Mouse (Mus musculus): ENCODE measurements around the gene Palm2. TPM values are rescaled to one million over a fixed set of nuclear protein-coding genes. Genes with fewer than 3 reads are reported as not detected.
"Not testable (repeated sequence)": the region's sequence is repeated elsewhere in the genome, so short reads cannot be mapped to it uniquely, and the experiment has no call there.

Gene Palm2
- polyA plus RNA-seq (2012; rRNA removed) = 14.1 and 14.8 TPM in 2 replicates

GRCm38 (mm10) chr4:57433941-57434704 is at the start of gene Palm2:
Palm2 (plus strand) TSS chr4:57434247.
- TF ChIP-seq CTCF (IDR thresholded peaks at IDR 0.05; ENCODE audit: extremely low read depth, insufficient read depth, low read length) (no peak), POLR2A (IDR thresholded peaks at IDR 0.05; ENCODE audit: extremely low read depth, insufficient read depth, low read length) (peak; percentile 8; the same call in 1 of the 2 replicates)
- Histone ChIP-seq H3K4me1 (ENCODE audit: control insufficient read depth, insufficient read depth, low read length) (no peaks in the 10 kb centered on the region), H3K27ac (ENCODE audit: insufficient read depth, low read length) (peak within 1 kb of the TSS; percentile 91), H3K4me3 (ENCODE audit: insufficient read depth, low read length) (peak within 1 kb of the TSS; percentile 48)

DNA sequence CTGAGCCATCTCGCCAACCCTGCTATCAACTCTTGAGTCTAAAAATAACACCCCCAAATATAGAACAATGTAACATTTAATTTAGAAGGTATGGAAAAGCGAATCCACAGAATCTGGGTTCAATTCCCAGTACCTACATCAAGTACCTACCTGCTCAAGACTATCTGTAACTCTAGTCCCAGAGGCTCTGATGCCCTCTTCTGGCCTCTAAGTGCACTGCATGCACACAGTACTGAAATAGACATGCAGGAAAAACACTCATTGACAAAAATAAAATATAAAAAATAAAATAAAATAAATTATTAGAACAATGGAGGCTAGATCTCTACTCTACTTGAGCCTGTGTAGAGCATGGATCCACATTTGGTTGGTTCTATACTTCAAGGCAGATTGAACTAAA is 49.7 kb upstream of the Palm2 start:
- Histone ChIP-seq H3K4me3 (ENCODE audit: insufficient read depth, low read length) (no peak overlapping the region), H3K4me1 (ENCODE audit: control insufficient read depth, insufficient read depth, low read length) (no peaks in the 10 kb centered on the region), H3K27ac (ENCODE audit: insufficient read depth, low read length) (no peak overlapping the region)
- TF ChIP-seq POLR2A (IDR thresholded peaks at IDR 0.05; ENCODE audit: extremely low read depth, insufficient read depth, low read length) (no peak), CTCF (IDR thresholded peaks at IDR 0.05; ENCODE audit: extremely low read depth, insufficient read depth, low read length) (peak; percentile 11; the same call in 1 of the 2 replicates)

DNA sequence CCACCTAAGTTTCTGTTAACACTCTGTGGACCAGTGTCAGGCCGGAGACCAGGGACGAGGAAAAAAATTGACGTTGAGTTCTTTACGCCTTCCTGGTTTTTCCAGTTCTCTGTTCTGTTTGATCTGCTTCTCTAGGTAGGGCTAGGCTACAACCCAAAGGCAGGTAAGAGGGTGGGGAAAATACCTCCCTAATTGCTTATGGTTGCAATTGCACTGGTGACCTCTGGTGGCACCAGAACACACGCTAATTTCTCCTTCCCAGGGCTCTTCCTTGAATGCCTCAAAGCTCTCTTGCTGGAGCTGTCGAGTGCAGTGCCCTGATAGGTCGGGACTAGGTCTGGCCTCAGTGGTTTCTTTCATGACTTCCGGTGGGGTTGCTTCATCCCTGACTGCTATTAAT is 42.9 kb upstream of the Palm2 start:
- no peaks in the 10 kb centered on the region for H3K4me1 ChIP-seq (ENCODE audit: control insufficient read depth, insufficient read depth, low read length)
- no peak overlapping the region for H3K4me3 ChIP-seq (ENCODE audit: insufficient read depth, low read length)
- TF ChIP-seq POLR2A (IDR thresholded peaks at IDR 0.05; ENCODE audit: extremely low read depth, insufficient read depth, low read length) (no peak), CTCF (IDR thresholded peaks at IDR 0.05; ENCODE audit: extremely low read depth, insufficient read depth, low read length) (peak; percentile 11; the same call in 1 of the 2 replicates)

GRCm38 (mm10) chr4:57396414-57396813 is 37.6 kb upstream of the Palm2 start:
- Histone ChIP-seq H3K4me1 (ENCODE audit: control insufficient read depth, insufficient read depth, low read length) (no peaks in the 10 kb centered on the region), H3K27ac (ENCODE audit: insufficient read depth, low read length) (no peak overlapping the region), H3K4me3 (ENCODE audit: insufficient read depth, low read length) (no peak overlapping the region)
- no peak for TF ChIP-seq CTCF (IDR thresholded peaks at IDR 0.05; ENCODE audit: extremely low read depth, insufficient read depth, low read length)
- TF ChIP-seq POLR2A (IDR thresholded peaks at IDR 0.05; ENCODE audit: extremely low read depth, insufficient read depth, low read length) = no peak

More for the DNA sequence above, 42.9 kb upstream of the Palm2 start:
- H3K27ac ChIP-seq (ENCODE audit: insufficient read depth, low read length) = no peak overlapping the region

DNA sequence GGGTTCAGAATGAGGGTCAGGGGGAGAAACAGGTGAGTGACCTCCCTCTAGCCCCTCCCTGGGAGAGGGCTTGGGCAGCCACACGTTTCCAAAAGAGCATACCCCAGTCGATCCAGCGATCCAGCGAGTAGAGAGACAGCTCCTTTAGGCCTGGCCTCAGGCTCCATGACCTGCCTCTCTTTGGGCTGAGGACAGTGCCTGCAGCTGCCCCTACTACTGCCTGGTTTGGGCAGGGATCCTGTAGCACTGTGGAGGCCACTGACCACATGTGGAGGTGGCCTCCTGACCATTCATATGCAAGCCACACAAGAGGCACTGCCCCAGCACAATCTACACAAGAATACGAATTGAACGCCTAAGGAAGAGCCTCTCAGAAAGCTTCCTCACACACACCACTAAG is 21.7 kb upstream of the Palm2 start:
- H3K4me3 ChIP-seq (ENCODE audit: insufficient read depth, low read length); H3K27ac ChIP-seq (ENCODE audit: insufficient read depth, low read length); H3K4me1 ChIP-seq (ENCODE audit: control insufficient read depth, insufficient read depth, low read length): not testable (repeated sequence)

- no peak overlapping the region for H3K27ac ChIP-seq (ENCODE audit: insufficient read depth, low read length)
- no peak for TF ChIP-seq POLR2A (IDR thresholded peaks at IDR 0.05; ENCODE audit: extremely low read depth, insufficient read depth, low read length)
- no peak for TF ChIP-seq CTCF (IDR thresholded peaks at IDR 0.05; ENCODE audit: extremely low read depth, insufficient read depth, low read length)
- no peaks in the 10 kb centered on the region for H3K4me1 ChIP-seq (ENCODE audit: control insufficient read depth, insufficient read depth, low read length)
- H3K4me3 ChIP-seq (ENCODE audit: insufficient read depth, low read length) = no peak overlapping the region
Observed at GRCm38 (mm10) chr4:57413016-57413415, 21.0 kb upstream of the Palm2 start.

DNA sequence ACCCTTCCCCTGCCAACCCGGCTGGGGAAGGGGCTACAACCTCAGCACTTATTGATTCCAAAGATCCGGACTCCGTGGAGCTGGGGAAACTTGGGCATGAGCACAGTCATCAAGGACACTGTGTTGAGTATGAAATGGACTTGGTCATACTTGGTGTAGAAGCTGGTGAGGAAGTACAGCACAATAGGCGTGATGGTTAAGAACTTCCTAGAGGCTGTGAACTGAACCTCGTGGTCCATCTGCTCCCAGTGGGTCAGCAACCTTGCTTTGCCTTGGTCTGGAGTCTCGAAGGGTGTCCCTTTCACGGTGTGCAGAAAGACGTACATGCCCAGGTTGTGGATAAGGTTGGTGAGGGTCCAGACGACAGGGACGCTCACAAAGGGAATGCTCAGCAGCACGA is 20.4 kb upstream of the Palm2 start:
- H3K4me1 ChIP-seq (ENCODE audit: control insufficient read depth, insufficient read depth, low read length); H3K27ac ChIP-seq (ENCODE audit: insufficient read depth, low read length); H3K4me3 ChIP-seq (ENCODE audit: insufficient read depth, low read length): not testable (repeated sequence)

- TF ChIP-seq CTCF (IDR thresholded peaks at IDR 0.05; ENCODE audit: extremely low read depth, insufficient read depth, low read length) = no peak
- TF ChIP-seq POLR2A (IDR thresholded peaks at IDR 0.05; ENCODE audit: extremely low read depth, insufficient read depth, low read length) = no peak
- no peak overlapping the region for H3K27ac ChIP-seq (ENCODE audit: insufficient read depth, low read length)
- no peaks in the 10 kb centered on the region for H3K4me1 ChIP-seq (ENCODE audit: control insufficient read depth, insufficient read depth, low read length)
- no peak overlapping the region for H3K4me3 ChIP-seq (ENCODE audit: insufficient read depth, low read length)
Observed at GRCm38 (mm10) chr4:57424011-57424410, 10.0 kb upstream of the Palm2 start.

DNA sequence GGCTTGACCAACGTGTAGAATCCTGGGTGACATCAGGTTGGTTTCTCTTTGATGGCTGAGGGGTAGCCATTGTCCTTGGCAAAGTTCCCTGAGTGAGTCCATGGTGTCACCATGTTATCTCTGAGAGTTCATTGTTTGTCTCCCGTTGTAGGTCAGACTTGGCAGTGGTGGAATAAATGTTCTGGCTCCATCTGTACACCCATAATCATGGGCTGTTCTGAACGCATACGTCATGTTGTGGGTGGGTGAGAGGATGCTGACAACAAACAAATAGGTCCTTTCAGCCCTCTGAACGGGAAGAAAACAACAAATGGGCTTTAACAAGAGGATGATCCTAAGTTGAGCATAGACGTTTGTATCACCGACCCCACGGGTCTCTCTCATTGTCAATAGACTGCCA is 5.7 kb upstream of the Palm2 start:
- no peak overlapping the region for H3K4me3 ChIP-seq (ENCODE audit: insufficient read depth, low read length)
- TF ChIP-seq CTCF (IDR thresholded peaks at IDR 0.05; ENCODE audit: extremely low read depth, insufficient read depth, low read length) (no peak), POLR2A (IDR thresholded peaks at IDR 0.05; ENCODE audit: extremely low read depth, insufficient read depth, low read length) (no peak)
- H3K27ac ChIP-seq (ENCODE audit: insufficient read depth, low read length) = peak overlapping the region; percentile 83
- H3K4me1 ChIP-seq (ENCODE audit: control insufficient read depth, insufficient read depth, low read length) = no peaks in the 10 kb centered on the region

GRCm38 (mm10) chr4:57434705-57435360 is 786 bp downstream of the Palm2 start:
- H3K27ac ChIP-seq (ENCODE audit: insufficient read depth, low read length) = peak overlapping the region; percentile 91
- H3K4me1 ChIP-seq (ENCODE audit: control insufficient read depth, insufficient read depth, low read length) = no peaks in the 10 kb centered on the region
- H3K4me3 ChIP-seq (ENCODE audit: insufficient read depth, low read length) = peak overlapping the region; percentile 48
- TF ChIP-seq POLR2A (IDR thresholded peaks at IDR 0.05; ENCODE audit: extremely low read depth, insufficient read depth, low read length) = no peak
- TF ChIP-seq CTCF (IDR thresholded peaks at IDR 0.05; ENCODE audit: extremely low read depth, insufficient read depth, low read length) = no peak
